Mouse (Mus musculus) granulocyte monocyte progenitor cell, adult 5-6 weeks (primary cell): ENCODE results near the gene Ugt1a7c. TPM values are rescaled to one million over a fixed set of nuclear protein-coding genes. Genes with fewer than 3 reads are reported as not detected.

Source experiments
- ATAC-seq: replicated peaks from 2 replicates; pipeline ENCODE4 v1.8.0; 2016; ENCODE audit warnings: mild to moderate bottlenecking, moderate TSS enrichment, inconsistent platforms; ENCODE audit not compliant: poor library complexity, severe bottlenecking
- total RNA-seq, 2 experiments: library from RNA; stranded (forward) in 1 of 2; stranded (reverse) in 1 of 2; fragments of 200-712, 200-1000 nt in 1 of 2; fragments of >200 nt in 1 of 2; fragmentation: Nextera tagmentation in 1 of 2; gene quantifications; 2 replicates each; pipeline ENCODE4 v1.2.3; 2014 to 2017

Ugt1a7c gene
- total RNA-seq, 2 experiments from 2014 or later = 25.2 to 49.7 TPM

DNA sequence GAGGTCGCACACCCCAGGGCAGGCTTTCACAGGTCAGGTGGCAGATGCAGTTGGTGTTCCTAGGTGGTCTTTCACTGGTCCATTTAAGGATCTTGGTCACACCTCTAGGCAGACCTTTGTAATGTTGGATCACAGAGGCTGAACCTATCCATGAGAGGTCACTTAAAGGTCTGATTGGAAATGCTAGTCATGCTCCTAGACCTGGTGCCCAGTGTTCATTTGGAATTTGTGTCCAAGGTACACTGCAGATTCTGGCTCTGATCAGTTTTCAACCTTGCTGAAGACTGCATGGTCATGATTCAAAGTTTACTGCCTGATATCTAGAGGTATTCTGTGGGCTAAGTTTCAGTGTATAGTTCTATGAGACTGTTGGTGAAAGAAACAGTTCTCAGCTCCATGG, 84.8 kb downstream of the Ugt1a7c start:
- no peak for ATAC-seq

DNA sequence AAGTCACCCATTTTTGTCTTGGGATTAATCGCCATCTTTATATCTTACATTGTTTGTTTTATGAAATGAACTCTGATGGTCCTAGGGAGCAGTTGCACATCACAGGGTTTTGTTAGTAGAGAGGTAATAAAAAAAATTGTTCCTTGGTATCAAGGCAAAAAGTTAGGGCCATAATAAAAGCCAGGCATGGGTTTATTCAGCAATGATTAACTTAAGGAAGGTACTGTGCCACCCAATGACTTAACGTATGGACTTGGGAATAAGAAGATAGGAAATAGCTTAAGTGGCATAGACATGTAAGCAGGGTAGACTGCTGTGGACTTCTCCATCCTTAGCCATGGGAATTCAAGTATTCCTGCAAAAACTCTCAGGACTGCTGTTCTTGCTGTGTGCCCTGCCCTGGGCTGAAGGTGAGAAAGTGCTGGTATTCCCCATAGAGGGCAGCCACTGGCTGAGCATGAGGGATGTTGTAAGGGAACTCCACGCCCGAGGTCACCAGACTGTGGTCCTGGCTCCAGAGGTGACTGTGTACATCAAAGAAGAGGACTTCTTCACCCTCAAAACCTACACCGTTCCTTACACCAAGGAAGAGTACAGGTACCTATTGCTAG, 91.6 kb downstream of the Ugt1a7c start:
- ATAC-seq = no peak

DNA sequence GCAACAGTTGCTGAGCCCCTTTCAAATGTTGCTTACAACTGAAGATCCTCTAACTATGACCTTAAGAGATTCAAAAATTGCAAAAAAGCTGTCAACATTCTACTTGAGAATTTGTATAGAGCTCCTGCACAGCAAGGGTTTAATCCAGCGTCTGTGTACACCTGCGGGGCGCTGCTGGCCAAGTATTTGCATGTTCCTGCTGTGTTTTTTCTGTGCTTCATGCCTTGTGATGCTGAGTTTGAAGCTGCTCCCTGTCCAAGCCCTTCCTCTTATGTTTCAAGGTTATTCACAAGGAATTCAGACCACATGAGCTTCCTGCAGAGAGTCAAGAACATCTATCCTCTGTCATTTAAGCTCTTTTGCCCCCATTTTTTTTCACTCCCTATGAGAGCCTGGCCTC, 97.3 kb downstream of the Ugt1a7c start:
- no peak for ATAC-seq

DNA sequence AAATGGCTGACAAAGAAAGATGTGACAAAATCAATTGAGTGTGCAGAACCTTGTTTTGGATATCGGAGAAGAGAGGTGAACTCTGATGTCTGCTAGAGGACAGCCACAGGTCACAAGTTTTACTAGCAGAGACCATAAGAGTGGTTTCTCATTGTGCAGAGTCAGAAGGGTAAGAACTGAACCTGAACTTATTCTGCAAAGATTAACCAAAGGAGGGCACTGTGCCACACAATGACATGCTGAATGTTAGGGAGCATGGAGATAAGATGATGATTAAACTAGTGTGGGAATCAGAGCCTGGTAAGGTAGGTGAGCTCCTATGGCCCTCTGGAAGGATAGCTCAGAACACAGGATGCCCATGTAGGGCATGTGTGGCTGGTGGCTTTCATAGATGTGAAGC, 100.8 kb downstream of the Ugt1a7c start:
- ATAC-seq = no peak

DNA sequence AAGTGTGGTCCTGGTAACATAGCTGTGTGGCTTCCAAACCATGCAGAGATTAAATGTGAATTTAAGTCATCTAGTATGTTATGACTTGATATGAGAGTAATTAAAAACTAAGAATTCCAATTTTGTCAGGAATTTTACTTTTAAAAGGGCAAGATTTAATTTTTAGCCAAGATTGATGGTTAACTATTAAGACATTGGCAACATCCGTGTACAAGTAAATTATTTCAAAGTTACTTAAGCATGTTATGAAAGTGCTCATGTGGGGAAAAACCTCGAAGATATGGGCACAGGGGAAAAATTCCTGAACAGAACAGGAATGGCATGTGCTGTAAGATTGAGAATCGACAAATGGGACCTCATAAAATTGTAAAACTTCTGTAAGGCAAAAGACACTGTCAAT, 102.6 kb downstream of the Ugt1a7c start:
- ATAC-seq = no peak

DNA sequence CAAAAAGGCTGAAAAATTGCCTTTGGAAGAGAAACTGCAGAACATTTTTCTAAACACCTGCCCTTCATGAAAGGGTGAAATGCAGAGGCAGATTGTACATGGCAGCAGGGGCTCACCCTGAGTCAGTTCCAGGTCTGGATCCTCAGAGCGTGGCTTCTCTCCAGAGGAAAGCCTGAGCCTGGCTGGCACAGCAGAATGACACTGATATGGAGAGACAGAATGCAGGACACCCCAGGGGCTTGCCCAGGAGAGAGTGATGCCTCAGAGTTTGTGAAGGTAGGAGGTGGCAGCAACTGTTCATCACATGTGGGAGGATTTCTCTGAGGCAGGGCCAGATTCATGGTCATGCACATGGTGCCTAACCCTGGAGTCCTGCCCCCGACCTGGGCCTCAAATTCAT, 105.1 kb downstream of the Ugt1a7c start:
- no peak for ATAC-seq

DNA sequence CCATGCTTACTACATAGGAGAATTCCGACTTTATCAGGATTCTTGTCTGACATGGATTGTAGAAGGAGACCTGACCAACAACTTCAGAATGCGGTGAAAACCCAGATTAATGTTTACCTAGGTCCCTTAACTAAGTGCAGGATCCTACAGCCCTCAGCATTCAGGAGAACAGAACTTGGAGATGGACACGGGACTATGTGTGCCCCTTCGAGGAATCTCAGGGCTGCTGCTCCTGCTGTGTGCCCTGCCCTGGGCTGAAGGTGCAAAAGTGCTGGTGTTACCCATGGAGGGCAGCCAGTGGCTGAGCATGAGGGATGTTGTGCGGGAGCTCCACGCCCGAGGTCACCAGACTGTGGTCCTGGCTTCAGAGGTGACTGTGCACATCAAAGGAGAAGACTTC, 105.6 kb downstream of the Ugt1a7c start, which contains the start of gene Ugt1a2:
Ugt1a2 (plus strand) TSS at position 146 of the 400 bp plus-strand sequence.
- no peak for ATAC-seq

DNA sequence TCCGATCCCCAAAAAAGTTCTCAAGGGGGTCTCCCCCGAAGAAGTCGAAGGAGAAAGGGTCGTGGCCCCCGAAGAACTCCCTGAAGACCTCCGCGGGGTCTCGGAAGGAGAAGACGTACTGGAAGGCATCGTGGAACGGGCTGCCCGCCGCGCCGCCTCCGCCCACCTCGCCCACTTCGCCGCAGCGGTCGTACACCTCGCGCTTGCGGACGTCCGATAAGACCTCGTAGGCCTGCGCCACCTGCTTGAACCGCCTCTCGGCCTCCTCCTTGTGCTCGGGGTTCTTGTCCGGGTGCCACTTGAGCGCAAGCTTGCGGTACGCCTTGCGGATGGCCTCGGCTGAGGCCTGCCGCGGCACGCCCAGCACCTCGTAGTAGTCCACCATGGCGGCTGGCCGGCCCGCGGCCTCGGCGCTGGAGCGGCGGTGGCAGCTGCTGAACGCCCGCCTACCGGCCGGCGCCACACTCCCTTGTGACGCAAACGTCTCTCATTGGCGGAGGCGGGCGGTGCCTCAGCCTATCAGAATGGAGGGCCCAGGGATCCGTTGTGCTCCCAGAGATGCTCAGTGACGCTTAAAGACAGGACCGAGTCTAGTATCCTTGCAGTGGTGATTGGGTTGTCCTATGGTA, 110.5 kb downstream of the Ugt1a7c start, which contains the start of gene Dnajb3:
Dnajb3 (minus strand) TSS at position 489 of the 629 bp plus-strand sequence.
- peak; percentile 79 for ATAC-seq

DNA sequence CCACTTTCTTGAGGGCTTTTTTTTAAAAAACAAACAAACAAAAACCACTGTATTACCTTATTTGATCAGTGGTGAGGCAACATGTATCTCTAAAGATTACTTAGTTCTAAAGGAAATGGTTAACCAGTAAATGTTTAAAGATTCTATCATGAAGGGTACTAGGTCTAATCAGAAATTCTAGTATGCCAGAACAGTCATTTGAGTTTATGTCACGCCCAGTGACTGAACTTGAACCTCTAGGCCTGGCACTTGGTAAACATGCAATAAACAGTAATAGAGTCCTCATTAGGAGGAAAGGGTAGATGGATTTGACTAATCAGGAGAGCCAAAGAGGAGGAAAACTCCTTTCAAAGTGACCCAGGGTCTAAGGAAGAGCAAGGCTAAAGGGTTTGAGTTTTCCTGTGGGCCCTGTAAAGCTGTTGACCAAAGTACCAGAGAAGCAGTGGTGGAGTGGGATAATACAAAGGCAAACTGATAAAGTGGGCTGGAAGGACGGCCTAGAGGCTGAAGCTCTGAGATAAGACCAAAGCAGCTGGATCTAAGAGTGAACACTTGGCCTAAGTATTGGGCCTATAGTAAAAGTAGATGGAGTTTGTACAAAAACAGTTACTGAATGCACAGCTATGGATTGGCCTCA, 112.1 kb downstream of the Ugt1a7c start:
- no peak for ATAC-seq

DNA sequence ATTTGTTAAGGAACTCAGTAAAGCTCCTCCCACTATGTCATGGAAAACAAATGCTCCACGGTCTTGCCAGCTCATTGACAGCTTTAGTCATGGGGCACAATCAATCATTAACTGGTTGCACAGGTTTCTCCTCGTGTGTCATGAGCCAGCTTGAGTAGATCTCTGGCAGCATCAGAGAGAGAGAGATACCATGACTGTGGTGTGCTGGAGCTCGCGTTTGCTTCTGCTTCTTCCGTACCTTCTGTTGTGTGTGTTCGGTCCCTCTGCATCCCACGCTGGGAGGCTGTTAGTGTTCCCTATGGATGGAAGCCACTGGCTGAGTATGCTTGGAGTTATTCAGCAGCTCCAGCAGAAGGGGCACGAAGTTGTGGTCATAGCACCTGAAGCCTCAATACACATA, 117.0 kb downstream of the Ugt1a7c start, which contains the start of gene Ugt1a1:
Ugt1a1 (plus strand) TSS at position 148 of the 400 bp plus-strand sequence.
- ATAC-seq = 0 out of 2 replicates have a peak, but pooled peaks have one; percentile 5

DNA sequence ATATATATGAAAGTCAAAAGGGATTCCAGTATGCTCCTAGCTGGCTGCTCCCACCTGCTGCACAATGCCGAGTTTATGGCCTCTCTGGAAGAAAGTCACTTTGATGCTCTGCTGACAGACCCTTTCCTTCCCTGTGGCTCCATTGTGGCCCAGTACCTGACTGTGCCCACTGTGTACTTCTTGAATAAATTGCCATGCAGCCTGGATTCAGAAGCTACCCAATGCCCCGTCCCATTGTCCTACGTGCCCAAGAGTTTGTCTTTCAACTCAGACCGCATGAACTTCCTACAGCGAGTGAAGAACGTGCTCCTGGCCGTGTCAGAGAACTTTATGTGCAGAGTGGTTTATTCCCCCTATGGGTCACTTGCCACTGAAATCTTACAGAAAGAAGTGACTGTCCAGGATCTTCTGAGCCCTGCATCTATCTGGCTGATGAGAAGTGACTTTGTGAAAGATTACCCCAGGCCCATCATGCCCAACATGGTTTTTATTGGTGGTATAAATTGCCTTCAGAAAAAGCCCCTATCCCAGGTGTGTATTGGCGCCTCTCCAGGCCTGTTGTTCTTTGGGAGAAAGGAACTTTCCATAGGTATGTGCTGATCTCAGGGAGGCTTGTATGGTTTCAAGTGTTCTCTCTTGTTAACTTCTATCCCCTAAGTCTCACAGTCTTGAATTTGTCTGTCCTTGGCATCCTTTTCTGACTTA, 117.6 kb downstream of the Ugt1a7c start:
- 0 out of 2 replicates have a peak, but pooled peaks have one; percentile 6 for ATAC-seq

DNA sequence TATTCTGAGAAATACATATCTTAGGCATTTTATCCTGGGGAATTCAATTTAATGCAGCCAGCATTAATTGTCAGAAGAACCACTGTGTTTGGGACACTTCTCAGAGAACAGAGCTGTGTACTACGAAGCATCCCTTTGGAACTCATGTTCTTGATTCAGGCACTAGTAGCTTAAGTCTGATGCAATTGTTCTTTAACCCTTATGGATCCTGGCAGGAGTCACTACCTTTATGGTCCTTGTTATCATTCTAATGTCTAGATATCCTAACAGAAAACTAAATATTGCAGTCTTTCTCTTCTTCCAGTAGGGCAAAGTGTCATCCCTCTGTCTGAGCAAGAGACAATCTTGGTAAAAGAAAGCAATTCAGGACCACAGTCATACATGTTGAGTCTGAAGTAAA, 118.2 kb downstream of the Ugt1a7c start:
- no peak for ATAC-seq

DNA sequence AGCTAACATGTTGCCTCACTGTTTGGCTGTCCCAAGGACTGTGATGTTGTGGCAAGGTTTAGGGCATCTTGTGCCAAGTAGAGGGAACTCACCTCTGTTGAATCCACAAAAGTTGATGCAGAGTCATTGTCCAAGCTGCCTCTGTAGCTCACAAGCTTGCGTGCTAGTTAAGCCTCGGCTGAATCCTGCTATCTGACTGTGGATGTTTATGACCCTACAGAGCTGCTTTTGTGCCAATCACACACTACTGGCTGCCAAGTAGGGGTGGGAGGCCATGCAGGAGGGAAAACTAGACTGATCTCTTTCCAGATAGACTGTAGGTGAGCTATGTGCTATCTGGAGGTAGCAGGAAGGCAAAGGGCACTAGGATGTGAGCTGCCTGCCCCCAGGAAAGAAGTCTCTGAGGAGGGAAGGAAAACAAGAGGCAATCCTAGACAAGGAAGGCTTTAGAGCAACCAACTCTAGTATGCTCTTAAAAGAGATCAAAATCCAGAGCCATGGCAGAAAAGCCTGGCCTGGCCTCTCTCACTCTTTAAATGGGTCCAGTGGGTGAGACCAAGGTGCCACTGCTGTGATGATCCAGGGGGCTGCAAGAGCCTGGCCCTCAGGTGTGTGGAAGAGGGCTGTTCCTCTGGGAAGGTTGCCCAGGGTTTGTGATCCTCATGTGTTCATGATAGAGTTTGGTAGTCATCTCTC, 119.1 kb downstream of the Ugt1a7c start:
- peak; percentile 10; the same call in 1 of the 2 replicates for ATAC-seq

DNA sequence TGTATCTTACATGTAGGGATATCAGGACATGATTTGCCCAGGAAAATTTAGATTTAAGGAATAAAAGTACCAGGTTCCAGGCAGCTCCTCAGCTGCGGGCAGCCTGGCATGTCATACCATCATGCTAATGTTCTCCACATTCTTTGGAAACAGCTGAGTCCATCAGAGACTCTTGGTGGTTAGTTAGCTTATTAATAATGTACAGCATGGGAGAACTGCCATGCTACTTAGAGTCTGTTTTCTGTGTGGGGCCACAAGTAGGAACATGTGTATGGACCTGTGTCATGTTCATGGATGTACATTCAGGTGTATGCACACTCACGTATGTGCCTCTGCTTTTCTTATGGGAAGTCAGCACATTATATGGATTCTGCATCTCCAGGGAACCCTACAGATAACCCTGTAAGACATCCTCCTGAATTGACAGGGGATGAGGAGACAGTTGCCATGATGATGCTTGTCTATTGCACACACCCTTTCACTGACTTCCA, 119.6 kb downstream of the Ugt1a7c start:
- ATAC-seq = no peak

DNA sequence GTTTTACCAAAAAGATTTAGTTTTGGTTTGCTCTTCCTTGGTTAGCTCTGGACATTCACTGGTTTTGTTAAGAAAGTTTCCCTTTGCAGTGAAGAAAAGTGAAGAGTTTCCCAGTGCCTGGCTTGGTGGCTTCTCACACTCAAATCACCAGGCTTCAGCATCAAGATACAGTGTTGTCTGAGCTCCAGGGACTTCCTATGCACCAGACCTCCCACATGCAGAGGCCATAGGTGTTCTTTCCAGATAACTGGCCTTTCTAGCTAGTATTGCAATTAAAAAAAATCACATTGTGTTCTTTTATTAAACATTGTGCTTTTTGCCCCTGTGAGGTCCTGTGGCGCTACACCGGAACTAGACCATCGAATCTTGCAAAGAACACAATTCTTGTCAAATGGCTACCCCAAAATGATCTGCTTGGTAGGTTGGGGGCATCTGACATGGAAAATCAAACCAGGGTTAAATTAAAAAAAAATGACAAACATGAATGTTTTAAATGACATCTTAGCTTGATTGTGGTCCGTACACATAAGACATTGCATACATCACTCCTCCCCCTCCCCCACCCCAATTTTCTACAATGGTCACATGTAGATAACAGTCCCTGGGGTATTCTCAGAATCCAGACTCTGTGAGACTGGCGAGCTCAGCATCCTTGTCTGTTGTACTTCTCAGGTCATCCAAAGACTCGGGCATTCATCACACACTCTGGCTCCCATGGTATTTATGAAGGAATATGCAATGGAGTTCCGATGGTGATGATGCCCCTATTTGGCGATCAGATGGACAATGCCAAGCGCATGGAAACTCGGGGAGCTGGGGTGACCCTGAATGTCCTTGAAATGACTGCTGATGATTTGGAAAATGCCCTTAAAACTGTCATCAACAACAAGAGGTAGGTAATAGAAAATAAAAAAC, 120.9 kb downstream of the Ugt1a7c start:
- no peak for ATAC-seq

DNA sequence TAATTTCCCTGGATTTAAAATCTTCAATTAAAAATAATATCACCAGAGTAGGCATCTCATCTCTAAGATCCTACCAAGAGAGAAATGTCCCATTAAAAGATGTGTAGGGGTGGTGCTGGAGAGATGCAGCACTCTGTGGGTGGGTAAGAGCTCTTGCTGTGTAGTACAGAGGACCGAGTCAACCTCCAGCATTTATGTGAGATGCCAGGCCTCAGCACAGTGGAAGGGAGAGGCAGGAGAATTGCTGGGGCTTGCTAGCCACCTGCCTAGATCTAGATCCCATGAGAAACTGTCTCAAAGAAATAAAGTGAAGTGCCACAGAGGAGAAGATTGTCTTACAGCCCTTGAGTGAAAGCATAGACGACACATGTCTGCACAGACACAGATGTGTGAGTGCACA, 121.7 kb downstream of the Ugt1a7c start:
- ATAC-seq = no peak

DNA sequence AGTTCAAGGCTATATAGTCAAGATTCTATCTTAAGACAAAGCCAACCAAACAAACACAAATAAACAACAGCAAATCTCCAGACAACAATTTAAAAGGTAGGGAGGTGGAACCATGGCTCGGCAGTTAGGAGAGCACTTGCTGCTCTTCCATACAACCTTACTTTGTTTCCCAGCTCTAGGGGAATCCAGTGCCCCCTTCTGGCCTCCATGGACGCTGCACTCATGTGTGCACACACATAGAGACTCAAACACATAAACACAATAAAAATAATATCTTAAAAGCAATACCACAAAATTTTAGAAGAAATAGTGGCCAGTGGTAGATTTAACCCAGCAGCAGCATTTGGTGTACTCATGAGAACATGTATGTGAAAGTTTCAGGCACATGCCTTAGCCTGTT, 122.3 kb downstream of the Ugt1a7c start:
- no peak for ATAC-seq

DNA sequence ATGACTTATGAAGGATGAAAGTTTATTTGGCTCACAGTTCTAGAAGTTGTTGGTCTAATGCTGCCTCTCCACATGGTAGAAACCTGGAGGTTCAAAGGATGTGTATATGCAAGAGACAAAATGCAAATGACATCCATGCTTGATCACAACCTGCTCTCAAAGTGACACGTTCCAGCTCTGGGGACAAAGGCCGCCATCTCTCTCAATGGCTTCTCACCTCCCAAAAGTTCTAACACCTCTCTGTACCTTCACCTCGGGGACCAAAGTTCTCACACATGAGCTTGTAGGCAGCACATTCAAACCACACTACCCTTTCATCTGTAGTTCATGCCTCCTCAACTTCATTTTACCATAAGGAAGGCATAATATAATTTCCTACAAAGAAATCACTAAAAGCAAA, 122.7 kb downstream of the Ugt1a7c start:
- ATAC-seq = no peak

DNA sequence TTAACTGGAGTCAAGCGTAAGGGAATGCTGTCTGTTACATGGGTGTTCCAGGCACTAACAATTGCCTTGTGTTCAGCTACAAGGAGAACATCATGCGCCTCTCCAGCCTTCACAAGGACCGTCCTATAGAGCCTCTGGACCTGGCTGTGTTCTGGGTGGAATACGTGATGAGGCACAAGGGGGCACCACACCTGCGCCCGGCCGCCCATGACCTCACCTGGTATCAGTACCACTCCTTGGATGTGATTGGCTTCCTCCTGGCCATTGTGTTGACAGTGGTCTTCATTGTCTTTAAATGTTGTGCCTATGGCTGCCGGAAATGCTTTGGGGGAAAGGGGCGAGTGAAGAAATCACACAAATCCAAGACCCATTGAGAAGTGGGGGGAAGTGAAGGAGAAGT, 123.2 kb downstream of the Ugt1a7c start:
- no peak for ATAC-seq
